Mouse (Mus musculus) monocyte, adult 5-6 weeks (primary cell): ENCODE data around the gene Dag1. TPM values are rescaled to one million over a fixed set of nuclear protein-coding genes. Genes with fewer than 3 reads are reported as not detected.
A peak's percentile ranks its signal among the peaks of the same experiment; 100 is the strongest.
"Not testable (repeated sequence)": the region's sequence is repeated elsewhere in the genome, so short reads cannot be mapped to it uniquely, and the experiment has no call there.

ENCODE experiments used
- ATAC-seq: fragments of 153-309, 156-312 bp; replicated peaks from 2 replicates; pipeline ENCODE4 v1.8.0; 2017; ENCODE audit warnings: mild to moderate bottlenecking; ENCODE audit not compliant: low TSS enrichment, insufficient number of reproducible peaks, severe bottlenecking, poor library complexity, low FRiP score
- total RNA-seq: library from RNA; stranded (forward); fragments of 200-1000, 200-491, 200-594 nt; gene quantifications from 3 replicates; pipeline ENCODE4 v1.2.3, GENCODE M21; 2017

Gene Dag1
- total RNA-seq, 1 experiment from 2014 or later = 3.2 TPM

GRCm38 (mm10) chr9:108275331-108275659, 11.5 kb upstream of the Dag1 start:
- ATAC-seq = no peak

GRCm38 (mm10) chr9:108274476-108275330, 10.9 kb upstream of the Dag1 start:
- no peak for ATAC-seq

- no peak for ATAC-seq
Measured at GRCm38 (mm10) chr9:108273485-108273884, 9.7 kb upstream of the Dag1 start.

GRCm38 (mm10) chr9:108272691-108273090, 8.9 kb upstream of the Dag1 start:
- no peak for ATAC-seq

DNA sequence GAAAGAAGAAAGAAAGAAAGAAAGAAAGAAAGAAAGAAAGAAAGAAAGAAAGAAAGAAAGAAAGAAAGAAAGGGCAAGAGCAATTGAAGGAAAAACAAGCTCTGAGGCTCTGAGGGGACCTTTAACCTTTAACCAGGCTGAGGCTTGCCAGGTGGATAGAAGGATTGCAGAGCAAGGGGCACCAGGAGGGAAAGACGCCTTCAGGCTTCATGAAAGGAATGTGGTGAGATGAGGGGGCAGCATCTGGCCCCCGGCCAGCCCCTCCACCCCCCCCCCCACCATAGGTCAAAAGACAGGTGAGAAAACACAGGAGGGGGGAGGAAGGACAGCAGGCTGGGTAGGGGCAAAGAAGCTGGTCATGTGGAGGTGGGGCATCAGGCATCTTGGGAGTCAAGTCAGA, 8.2 kb upstream of the Dag1 start:
- no peak for ATAC-seq

- ATAC-seq = not testable (repeated sequence)
Measured at GRCm38 (mm10) chr9:108268701-108269100, 4.9 kb upstream of the Dag1 start.

GRCm38 (mm10) chr9:108267691-108268090, 3.9 kb upstream of the Dag1 start:
- ATAC-seq = no peak

DNA sequence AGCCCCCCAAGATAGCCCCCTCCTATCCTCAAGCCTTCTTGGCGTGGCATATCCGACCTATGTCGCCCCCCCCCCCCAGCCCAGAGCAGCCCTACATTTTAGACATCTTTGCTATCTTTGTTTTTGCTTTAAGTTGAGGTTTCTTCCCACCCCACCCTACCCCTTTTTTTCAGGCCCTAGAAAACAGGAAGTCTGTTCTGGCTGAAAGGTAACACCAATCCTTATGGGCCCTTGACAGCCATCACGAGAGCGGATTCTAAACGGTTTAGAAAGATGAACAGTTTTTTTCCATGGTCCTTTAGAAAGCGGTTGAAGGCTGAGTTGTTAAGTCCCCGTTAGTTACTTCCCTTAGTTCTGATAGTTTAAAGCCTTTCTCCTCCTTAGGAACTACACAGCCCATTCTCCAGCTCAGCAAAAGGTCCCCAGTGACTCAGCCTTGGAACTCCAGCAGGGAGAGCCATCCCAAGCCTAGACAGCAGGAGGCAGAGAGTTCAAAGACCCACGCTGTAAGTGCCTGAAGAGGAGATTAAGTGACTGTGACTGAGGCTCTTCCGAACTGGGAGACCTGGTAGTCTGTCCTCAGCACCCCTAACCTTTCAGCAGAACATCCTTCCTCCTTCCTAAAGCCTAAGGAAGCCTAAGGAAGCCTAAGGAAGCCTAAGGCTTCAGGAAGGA, 2.6 kb upstream of the Dag1 start:
- no peak for ATAC-seq

DNA sequence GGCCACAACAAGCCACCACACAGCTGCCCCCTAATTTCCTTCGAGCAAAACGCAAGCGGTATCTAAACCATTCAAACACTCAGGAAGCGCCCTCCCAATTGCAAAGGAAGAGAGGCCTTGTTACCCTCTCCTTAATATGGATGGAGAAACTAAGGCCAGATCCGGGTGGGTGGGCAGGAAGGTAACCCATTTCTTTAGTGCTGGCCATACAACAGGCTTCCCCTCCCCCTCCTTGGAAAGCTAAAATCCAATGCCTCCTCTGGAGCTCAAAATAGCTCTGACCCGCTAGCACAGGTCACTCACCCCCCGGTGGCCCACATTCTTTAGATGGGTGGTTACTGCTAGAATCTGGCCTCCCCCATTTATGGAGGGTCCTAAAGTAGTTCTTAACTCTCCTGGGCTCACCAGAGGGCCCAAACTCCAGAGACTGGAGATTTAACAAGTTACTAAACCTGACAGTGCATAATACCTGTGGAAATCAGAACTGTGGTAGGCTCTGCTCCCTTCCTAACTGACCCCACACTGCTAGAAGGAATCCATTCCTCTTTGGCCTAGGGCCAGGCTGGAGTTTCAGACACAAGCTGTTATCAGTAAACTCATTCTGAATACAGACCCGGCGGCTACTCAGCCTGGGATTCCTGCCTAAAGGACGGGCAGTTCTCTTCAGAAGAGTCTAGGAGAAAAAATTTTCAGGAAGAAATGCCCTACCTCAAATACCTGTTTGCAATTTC, 598 bp upstream of the Dag1 start:
- ATAC-seq = 0 out of 2 replicates have a peak, but pooled peaks have one; percentile 1

DNA sequence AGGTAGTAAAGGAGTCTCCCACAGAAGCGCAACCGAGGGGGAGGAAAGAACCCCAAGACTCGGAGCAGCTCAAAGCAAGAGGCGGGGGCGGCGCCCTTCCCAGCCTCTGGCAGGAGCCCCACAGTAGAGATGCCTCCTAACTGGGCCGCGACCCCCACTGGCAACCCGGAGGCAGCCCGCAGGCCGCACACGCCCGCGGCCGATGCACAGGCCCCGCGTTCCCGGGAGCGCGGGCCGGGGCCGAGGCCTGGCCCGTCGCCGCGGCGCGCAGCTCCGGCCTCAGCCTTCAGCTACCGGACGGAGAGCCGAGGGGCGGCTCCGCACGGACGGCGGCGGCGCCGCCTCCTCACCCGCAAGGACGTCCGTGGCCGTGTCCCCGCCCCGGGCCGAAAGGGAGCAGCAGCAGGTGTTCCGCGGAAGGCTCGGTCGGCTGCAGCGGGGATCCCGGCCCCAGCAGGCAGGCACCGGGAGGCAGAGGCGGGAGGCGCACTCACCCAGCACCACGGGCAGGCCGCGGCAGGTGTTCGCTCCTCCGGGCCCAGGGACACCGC, 552 bp downstream of the Dag1 start:
- no peak for ATAC-seq

DNA sequence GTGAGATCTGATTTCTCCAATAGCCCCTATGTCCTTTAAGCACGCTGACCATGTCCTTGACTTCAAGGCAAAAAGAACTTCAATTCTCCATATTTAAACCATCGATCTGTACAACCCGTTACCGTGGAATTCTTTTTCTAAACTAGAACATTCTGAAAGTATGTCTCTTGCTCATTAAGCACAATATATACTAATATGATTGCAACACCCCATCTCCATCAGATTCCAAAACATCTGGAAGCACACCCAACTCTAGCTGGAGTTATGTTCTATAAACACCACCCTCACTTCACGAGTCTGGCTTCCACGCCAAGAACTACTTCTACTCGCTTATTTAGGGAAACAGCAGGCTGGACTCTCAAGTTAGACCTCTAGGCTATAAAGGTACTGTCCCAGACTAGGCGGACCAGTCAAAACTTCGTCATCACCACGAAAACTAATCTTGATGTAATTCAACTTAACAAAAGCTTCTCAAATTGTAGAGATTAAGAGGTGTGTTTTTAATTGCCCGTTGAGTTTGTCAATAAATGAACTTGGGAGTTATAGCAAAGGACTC, 1.2 kb downstream of the Dag1 start:
- no peak for ATAC-seq

GRCm38 (mm10) chr9:108261865-108262264, 1.9 kb downstream of the Dag1 start:
- ATAC-seq = no peak

DNA sequence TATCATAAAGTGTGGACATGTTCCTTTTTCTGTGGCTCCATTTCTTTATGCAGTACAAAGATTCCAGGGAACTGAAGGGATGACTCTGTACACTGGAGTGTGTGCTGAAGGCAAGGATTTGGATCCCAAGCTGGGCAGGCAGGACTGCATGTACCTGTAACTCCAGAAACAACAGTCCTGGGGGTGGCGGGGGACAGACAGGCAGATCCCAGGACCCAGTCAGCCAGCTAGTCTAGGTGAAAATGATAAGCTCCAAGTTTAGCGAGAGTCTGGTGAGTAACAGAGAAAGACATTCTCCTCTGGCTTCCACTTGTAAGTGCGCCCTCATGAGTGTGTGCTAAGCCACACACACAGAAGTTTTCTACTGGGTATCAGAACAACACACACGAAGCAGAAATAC, 3.2 kb downstream of the Dag1 start:
- no peak for ATAC-seq

GRCm38 (mm10) chr9:108252766-108253165, 11.0 kb downstream of the Dag1 start:
- ATAC-seq = no peak

- ATAC-seq = no peak
Measured at GRCm38 (mm10) chr9:108251877-108252276, 11.9 kb downstream of the Dag1 start.

DNA sequence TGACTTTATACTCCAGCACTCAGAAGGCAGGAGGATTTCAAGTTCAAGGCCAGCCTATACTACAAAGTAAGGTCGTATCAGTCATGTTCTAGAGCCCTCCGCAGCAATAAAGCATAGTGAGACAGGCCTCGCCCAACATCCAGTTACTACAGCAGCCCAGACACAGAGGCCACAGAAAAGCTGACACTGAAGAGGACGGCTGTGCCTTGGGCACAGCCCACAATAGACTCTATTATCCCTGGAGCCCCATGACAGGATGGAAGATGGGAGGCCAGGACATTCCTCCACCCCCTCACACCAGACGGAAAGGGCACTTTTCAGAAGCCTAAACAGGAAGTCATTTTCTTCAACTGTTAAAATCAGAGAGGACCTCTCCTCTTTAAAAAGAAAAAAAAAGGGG, 14.8 kb downstream of the Dag1 start:
- no peak for ATAC-seq

DNA sequence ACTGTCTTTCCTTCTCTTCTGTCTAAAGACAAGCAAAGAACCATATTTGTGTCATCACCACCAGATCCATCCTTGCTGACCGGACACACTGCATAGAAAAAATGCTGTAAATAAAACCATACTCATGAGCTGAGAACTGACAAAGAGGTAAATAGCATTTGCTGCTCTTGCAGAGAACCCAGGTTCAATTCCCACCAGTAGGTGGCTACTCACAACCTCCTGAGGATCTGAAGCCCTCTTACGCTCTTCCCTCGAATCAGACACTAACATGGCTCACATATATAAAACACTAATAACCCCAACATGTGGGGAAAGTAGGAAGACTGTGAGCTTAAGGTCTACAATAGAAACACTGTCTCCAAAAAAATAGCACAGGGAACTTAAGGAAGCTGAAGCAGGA, 18.8 kb downstream of the Dag1 start:
- no peak for ATAC-seq

DNA sequence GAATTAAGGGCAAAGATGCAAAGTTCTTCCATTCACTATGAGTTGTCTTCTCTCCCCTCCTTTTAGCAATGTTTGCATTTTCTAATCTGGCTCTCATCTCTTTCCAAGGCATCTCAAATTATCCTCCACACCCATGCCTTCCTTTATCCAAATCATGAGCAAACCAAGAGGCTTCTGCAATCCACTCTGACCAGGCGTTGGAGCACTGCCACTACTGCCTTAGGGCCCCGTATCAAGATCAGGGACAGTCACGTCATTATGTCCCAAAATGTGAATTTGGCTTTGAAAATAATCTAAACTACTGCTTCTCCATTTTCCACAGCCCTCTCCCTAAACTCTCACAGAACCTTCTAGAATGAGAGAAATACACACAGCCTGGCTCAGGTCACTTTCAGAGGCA, 19.2 kb downstream of the Dag1 start:
- ATAC-seq = no peak

- ATAC-seq = no peak
Measured at GRCm38 (mm10) chr9:108239951-108240350, 23.8 kb downstream of the Dag1 start.
